Mouse (Mus musculus): ENCODE measurements around the gene Pde10a. TPM values are rescaled to one million over a fixed set of nuclear protein-coding genes. Genes with fewer than 3 reads are reported as not detected.
A peak's percentile ranks its signal among the peaks of the same experiment; 100 is the strongest.

Pde10a gene
- polyA plus RNA-seq (2015; fragmentation: Nextera tagmentation; extraction: Ambion mirVana) = 1.4 and 2.1 TPM in 2 replicates

DNA sequence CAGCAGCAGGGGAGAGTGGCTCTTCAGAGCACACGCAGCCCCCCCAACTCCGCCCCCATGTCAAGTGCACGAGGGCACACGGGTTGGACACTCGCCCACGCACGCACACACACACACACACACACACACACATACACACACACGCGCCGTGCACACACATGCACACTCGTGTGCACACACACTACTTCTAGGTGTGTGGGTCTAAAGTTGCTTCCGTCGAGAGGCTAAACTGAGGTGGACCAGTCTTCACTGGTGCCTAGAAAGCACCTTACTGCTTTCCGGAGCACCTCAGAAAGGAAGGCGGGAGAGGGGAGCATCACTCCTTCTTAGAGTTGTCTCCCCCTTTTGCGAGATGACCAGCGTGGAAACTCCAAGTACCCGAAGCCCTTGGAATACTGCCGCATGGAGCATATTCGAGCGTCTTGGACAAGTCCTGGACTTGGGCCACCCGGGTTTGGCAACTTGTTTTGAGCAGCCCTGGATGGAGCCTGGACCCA is at the start of gene Pde10a:
Gene Pde10a, plus strand, starts transcription at position 148 of the 497 bp plus-strand sequence.
- Histone ChIP-seq H3K36me3 (no peaks in the 10 kb centered on the region), H3K9me3 (replicated peaks) (no peaks in the 10 kb centered on the region), H3K9ac (peak within 1 kb of the TSS; percentile 55), H3K4me3 (peak within 1 kb of the TSS; percentile 59), H3K4me2 (peak within 1 kb of the TSS; percentile 97), H3K27me3 (peaks cover 64% of the 10 kb centered on the region), H3K27ac (no peak within 1 kb of the TSS), H3K4me1 (replicated peaks) (peaks cover 24% of the 10 kb centered on the region)
- 3% methylated on average over 22 of the region's 22 CpGs for WGBS
- no peak for ATAC-seq (replicated peaks; ENCODE audit: insufficient number of reproducible peaks, insufficient read depth, low FRiP score, low read depth)

DNA sequence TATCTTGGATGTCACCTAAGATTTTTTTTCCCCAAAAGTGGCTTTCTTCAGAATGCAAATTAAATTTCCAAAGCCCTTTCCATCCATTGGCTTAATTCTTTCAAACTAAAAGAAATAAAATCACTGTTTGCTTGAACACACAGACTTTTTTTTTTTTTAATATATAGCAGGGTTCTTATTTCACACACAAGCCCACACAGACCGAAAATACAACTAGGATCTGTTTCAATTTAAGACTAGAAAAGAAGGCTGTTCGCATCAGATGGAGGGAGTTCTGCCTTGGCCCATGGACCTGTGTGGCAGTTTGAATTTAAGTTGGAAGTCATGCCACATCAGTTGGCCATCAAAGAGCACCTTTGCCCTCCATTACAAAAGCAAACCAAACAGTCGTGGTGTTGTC is 46.6 kb upstream of the Pde10a start:
- no peak overlapping the region for H3K9ac ChIP-seq
- 71% methylated on average over 3 of the region's 3 CpGs for WGBS
- H3K9me3 ChIP-seq (replicated peaks) = no peaks in the 10 kb centered on the region
- H3K4me3 ChIP-seq = no peak overlapping the region
- no peak overlapping the region for H3K4me2 ChIP-seq
- no peaks in the 10 kb centered on the region for H3K4me1 ChIP-seq (replicated peaks)
- no peak for ATAC-seq (replicated peaks; ENCODE audit: insufficient number of reproducible peaks, insufficient read depth, low FRiP score, low read depth)
- no peaks in the 10 kb centered on the region; the same call in 1 of the 2 replicates for H3K27me3 ChIP-seq
- no peaks in the 10 kb centered on the region for H3K36me3 ChIP-seq
- H3K27ac ChIP-seq = no peak overlapping the region

- no peaks in the 10 kb centered on the region for H3K9me3 ChIP-seq (replicated peaks)
- H3K4me2 ChIP-seq = no peak overlapping the region
- no peak for ATAC-seq (replicated peaks; ENCODE audit: insufficient number of reproducible peaks, insufficient read depth, low FRiP score, low read depth)
- H3K36me3 ChIP-seq = no peaks in the 10 kb centered on the region
- H3K4me3 ChIP-seq = no peak overlapping the region
- no peaks in the 10 kb centered on the region; the same call in 1 of the 2 replicates for H3K27me3 ChIP-seq
- no peaks in the 10 kb centered on the region for H3K4me1 ChIP-seq (replicated peaks)
- no peak overlapping the region for H3K9ac ChIP-seq
- 76% methylated on average over 9 of the region's 9 CpGs for WGBS
- no peak overlapping the region for H3K27ac ChIP-seq
Measured at GRCm38 (mm10) chr17:8479493-8480128, 45.6 kb upstream of the Pde10a start.

- Histone ChIP-seq H3K4me2 (no peak overlapping the region), H3K4me3 (no peak overlapping the region), H3K27me3 (peaks cover 8% of the 10 kb centered on the region; the same call in 1 of the 2 replicates), H3K9me3 (replicated peaks) (no peaks in the 10 kb centered on the region), H3K9ac (no peak overlapping the region), H3K36me3 (no peaks in the 10 kb centered on the region), H3K27ac (no peak overlapping the region), H3K4me1 (replicated peaks) (no peaks in the 10 kb centered on the region)
- 72% methylated on average over 10 of the region's 10 CpGs for WGBS
- no peak for ATAC-seq (replicated peaks; ENCODE audit: insufficient number of reproducible peaks, insufficient read depth, low FRiP score, low read depth)
Measured at GRCm38 (mm10) chr17:8481797-8482196, 43.4 kb upstream of the Pde10a start.

GRCm38 (mm10) chr17:8482876-8483275 is 42.3 kb upstream of the Pde10a start:
- Histone ChIP-seq H3K4me3 (no peak overlapping the region), H3K4me1 (replicated peaks) (no peaks in the 10 kb centered on the region), H3K27ac (no peak overlapping the region), H3K9ac (no peak overlapping the region), H3K4me2 (no peak overlapping the region), H3K27me3 (peaks cover 8% of the 10 kb centered on the region; the same call in 1 of the 2 replicates), H3K9me3 (replicated peaks) (no peaks in the 10 kb centered on the region), H3K36me3 (no peaks in the 10 kb centered on the region)
- no peak for ATAC-seq (replicated peaks; ENCODE audit: insufficient number of reproducible peaks, insufficient read depth, low FRiP score, low read depth)
- 77% methylated on average over 7 of the region's 7 CpGs for WGBS

DNA sequence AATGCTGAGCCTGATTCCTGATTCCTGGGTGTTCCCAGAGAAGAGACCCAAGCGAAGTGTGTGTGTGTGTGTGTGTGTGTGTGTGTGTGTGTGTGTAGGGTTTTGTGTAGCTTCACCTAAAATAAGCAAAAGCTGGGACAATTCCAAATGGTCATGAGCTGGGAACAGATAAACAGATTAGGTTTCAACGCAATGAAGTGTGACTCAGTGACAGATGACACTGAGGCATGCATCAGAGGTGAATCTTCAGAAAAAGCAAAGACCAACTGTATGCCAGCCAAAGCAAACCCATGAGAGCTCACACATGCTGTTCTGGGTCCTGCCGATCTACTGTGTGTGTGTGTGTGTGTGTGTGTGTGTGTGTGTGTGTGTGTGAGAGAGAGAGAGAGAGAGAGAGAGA is 40.9 kb upstream of the Pde10a start:
- 47% methylated on average over 3 of the region's 3 CpGs for WGBS

GRCm38 (mm10) chr17:8485146-8485545 is 40.0 kb upstream of the Pde10a start:
- H3K9me3 ChIP-seq (replicated peaks) = no peaks in the 10 kb centered on the region
- H3K4me3 ChIP-seq = no peak overlapping the region
- no peak overlapping the region for H3K27ac ChIP-seq
- H3K9ac ChIP-seq = no peak overlapping the region
- H3K27me3 ChIP-seq = peaks cover 11% of the 10 kb centered on the region; the same call in 1 of the 2 replicates
- H3K36me3 ChIP-seq = no peaks in the 10 kb centered on the region
- no peak overlapping the region for H3K4me2 ChIP-seq
- ATAC-seq (replicated peaks; ENCODE audit: insufficient number of reproducible peaks, insufficient read depth, low FRiP score, low read depth) = no peak
- H3K4me1 ChIP-seq (replicated peaks) = no peaks in the 10 kb centered on the region

More for the DNA sequence above, 40.9 kb upstream of the Pde10a start:
- Histone ChIP-seq H3K9ac (no peak overlapping the region), H3K27ac (no peak overlapping the region), H3K27me3 (peaks cover 11% of the 10 kb centered on the region; the same call in 1 of the 2 replicates), H3K36me3 (no peaks in the 10 kb centered on the region), H3K4me2 (no peak overlapping the region), H3K9me3 (replicated peaks) (no peaks in the 10 kb centered on the region), H3K4me1 (replicated peaks) (no peaks in the 10 kb centered on the region), H3K4me3 (no peak overlapping the region)
- no peak for ATAC-seq (replicated peaks; ENCODE audit: insufficient number of reproducible peaks, insufficient read depth, low FRiP score, low read depth)

- H3K4me1 ChIP-seq (replicated peaks) = no peaks in the 10 kb centered on the region
- no peak overlapping the region for H3K4me3 ChIP-seq
- no peaks in the 10 kb centered on the region for H3K36me3 ChIP-seq
- H3K27ac ChIP-seq = no peak overlapping the region
- 29% methylated on average over 12 of the region's 12 CpGs for WGBS
- H3K9me3 ChIP-seq (replicated peaks) = no peaks in the 10 kb centered on the region
- H3K4me2 ChIP-seq = 0 out of 2 replicates have a peak overlapping the region, but pooled peaks have one; percentile 1
- ATAC-seq (replicated peaks; ENCODE audit: insufficient number of reproducible peaks, insufficient read depth, low FRiP score, low read depth) = no peak
- H3K9ac ChIP-seq = no peak overlapping the region
- H3K27me3 ChIP-seq = peaks cover 11% of the 10 kb centered on the region; the same call in 1 of the 2 replicates
Measured at GRCm38 (mm10) chr17:8487824-8488223, 37.3 kb upstream of the Pde10a start.

- no peak overlapping the region for H3K27ac ChIP-seq
- peaks cover 7% of the 10 kb centered on the region; the same call in 1 of the 2 replicates for H3K27me3 ChIP-seq
- no peak overlapping the region for H3K4me3 ChIP-seq
- no peak overlapping the region for H3K4me2 ChIP-seq
- no peaks in the 10 kb centered on the region for H3K36me3 ChIP-seq
- no peaks in the 10 kb centered on the region for H3K9me3 ChIP-seq (replicated peaks)
- H3K4me1 ChIP-seq (replicated peaks) = no peaks in the 10 kb centered on the region
- 82% methylated on average over 5 of the region's 5 CpGs for WGBS
- H3K9ac ChIP-seq = no peak overlapping the region
- ATAC-seq (replicated peaks; ENCODE audit: insufficient number of reproducible peaks, insufficient read depth, low FRiP score, low read depth) = no peak
Measured at GRCm38 (mm10) chr17:8490971-8491370, 34.2 kb upstream of the Pde10a start.

DNA sequence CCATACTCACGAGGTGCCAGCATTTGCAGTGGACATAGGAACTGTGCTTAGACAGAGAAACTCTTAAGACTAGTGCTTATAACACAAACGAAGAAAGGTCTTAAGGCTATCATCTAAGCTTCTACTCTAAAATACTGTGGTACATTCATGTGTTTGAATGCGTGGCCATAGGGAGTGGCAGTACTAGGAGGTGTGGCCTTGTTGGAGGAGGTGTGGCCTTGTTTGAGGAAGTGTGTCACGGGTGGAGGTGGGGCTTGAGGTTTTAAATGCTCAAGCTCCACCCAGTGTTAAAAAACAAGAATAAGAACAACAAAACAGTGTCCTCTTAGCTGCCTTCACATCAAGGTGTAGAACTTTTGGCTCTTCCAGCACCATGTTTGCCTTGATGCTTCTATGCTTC is 31.7 kb upstream of the Pde10a start:
- Histone ChIP-seq H3K4me1 (replicated peaks) (no peaks in the 10 kb centered on the region), H3K36me3 (no peaks in the 10 kb centered on the region)
- no peak for ATAC-seq (replicated peaks; ENCODE audit: insufficient number of reproducible peaks, insufficient read depth, low FRiP score, low read depth)

GRCm38 (mm10) chr17:8498151-8498550 is 27.0 kb upstream of the Pde10a start:
- 67% methylated on average over 1 of the region's 1 CpGs for WGBS
- no peak overlapping the region for H3K4me3 ChIP-seq
- peaks cover 10% of the 10 kb centered on the region; the same call in 1 of the 2 replicates for H3K27me3 ChIP-seq
- no peak overlapping the region for H3K4me2 ChIP-seq
- no peaks in the 10 kb centered on the region for H3K9me3 ChIP-seq (replicated peaks)
- no peak overlapping the region for H3K27ac ChIP-seq
- H3K9ac ChIP-seq = no peak overlapping the region
- no peaks in the 10 kb centered on the region for H3K36me3 ChIP-seq
- no peak for ATAC-seq (replicated peaks; ENCODE audit: insufficient number of reproducible peaks, insufficient read depth, low FRiP score, low read depth)
- no peaks in the 10 kb centered on the region for H3K4me1 ChIP-seq (replicated peaks)

More for the DNA sequence above, 31.7 kb upstream of the Pde10a start:
- no peak overlapping the region for H3K27ac ChIP-seq
- H3K4me2 ChIP-seq = no peak overlapping the region
- H3K27me3 ChIP-seq = peaks cover 8% of the 10 kb centered on the region; the same call in 1 of the 2 replicates
- no peak overlapping the region for H3K4me3 ChIP-seq
- no peaks in the 10 kb centered on the region for H3K9me3 ChIP-seq (replicated peaks)
- 80% methylated on average over 4 of the region's 4 CpGs for WGBS
- H3K9ac ChIP-seq = no peak overlapping the region

DNA sequence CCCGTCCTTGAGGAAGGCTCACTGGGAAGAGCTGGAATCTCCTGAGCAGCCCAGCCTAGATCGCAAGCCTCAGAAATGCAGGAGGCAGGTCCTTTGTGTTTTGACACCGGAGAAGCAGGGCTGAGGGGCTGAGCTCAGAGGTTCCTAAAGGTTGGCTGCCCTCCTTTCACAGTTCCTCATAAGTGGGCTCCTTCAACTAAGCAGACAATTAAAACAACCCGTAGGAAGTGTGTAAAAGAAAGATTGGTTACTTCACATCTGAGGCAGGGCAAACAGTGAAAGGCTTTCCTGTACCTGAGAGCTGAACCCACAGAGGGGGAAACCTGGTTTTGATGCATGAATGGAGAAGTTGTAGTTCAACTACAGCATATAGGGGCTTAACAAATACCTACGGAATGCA is 26.5 kb upstream of the Pde10a start:
- H3K4me3 ChIP-seq = no peak overlapping the region
- no peaks in the 10 kb centered on the region for H3K36me3 ChIP-seq
- H3K4me2 ChIP-seq = no peak overlapping the region
- no peak overlapping the region for H3K27ac ChIP-seq
- H3K9ac ChIP-seq = no peak overlapping the region
- ATAC-seq (replicated peaks; ENCODE audit: insufficient number of reproducible peaks, insufficient read depth, low FRiP score, low read depth) = no peak
- H3K27me3 ChIP-seq = peaks cover 10% of the 10 kb centered on the region; the same call in 1 of the 2 replicates
- H3K9me3 ChIP-seq (replicated peaks) = no peaks in the 10 kb centered on the region
- 49% methylated on average over 5 of the region's 5 CpGs for WGBS
- no peaks in the 10 kb centered on the region for H3K4me1 ChIP-seq (replicated peaks)
